Mouse (Mus musculus) CH12.LX (cell line): ENCODE measurements around the gene Dph1. TPM values are rescaled to one million over a fixed set of nuclear protein-coding genes. Genes with fewer than 3 reads are reported as not detected.

ENCODE experiments used
- DNase-seq: peaks from one replicate; pipeline ENCODE4 v3.0.0-alpha.2; 2013; ENCODE audit errors: extremely low read depth
- H3K27ac ChIP-seq: 2 replicates; pipeline ENCODE4 v1.5.1; 2012; ENCODE audit warnings: low read depth, mild to moderate bottlenecking, control low read depth, moderate library complexity; ENCODE audit not compliant: insufficient read depth
- H3K27me3 ChIP-seq: replicated peaks from 2 replicates; pipeline ENCODE3; 2012; ENCODE audit warnings: inconsistent platforms
- H3K36me3 ChIP-seq, 2 experiments: replicated peaks in 1 of 2; 2 replicates each; pipeline versions ENCODE3 to v1.6.1; 2012; ENCODE audit warnings: inconsistent platforms in 1 of 2, low read length in 1 of 2, mild to moderate bottlenecking in 1 of 2, mixed read lengths in 1 of 2, moderate library complexity in 1 of 2; ENCODE audit not compliant: control insufficient read depth in 1 of 2, insufficient read depth in 1 of 2
- H3K4me1 ChIP-seq, 2 experiments: 2 replicates each; pipeline ENCODE4 v1.6.1; 2012; ENCODE audit warnings: inconsistent platforms in 1 of 2, moderate library complexity in 1 of 2; ENCODE audit not compliant: insufficient read depth in 2 of 2, control insufficient read depth in 1 of 2
- H3K4me2 ChIP-seq: 2 replicates; pipeline ENCODE4 v1.6.1; 2012; ENCODE audit warnings: low read depth, mild to moderate bottlenecking, control low read depth; ENCODE audit not compliant: poor library complexity, insufficient read depth, severe bottlenecking
- H3K4me3 ChIP-seq, 3 experiments: fragments of 150-350 bp in 1 of 3; sonication (generic) in 1 of 3; replicated peaks in 1 of 3; 2 replicates each; pipeline versions ENCODE3 to v1.5.1; 2011 to 2012; ENCODE audit warnings: low read depth in 2 of 3, low read length in 2 of 3, mild to moderate bottlenecking in 2 of 3, moderate library complexity in 2 of 3, control low read depth in 1 of 3, improper control_type of control experiment in 1 of 3, inconsistent platforms in 1 of 3, mixed read lengths in 1 of 3; ENCODE audit not compliant: poor library complexity in 1 of 3
- H3K79me2 ChIP-seq: replicated peaks from 2 replicates; pipeline ENCODE4 v1.6.1; 2012; ENCODE audit warnings: mild to moderate bottlenecking, moderate library complexity; ENCODE audit not compliant: control insufficient read depth, poor library complexity, insufficient read depth, severe bottlenecking; ENCODE audit errors: extremely low read depth
- H3K9ac ChIP-seq: 2 replicates; pipeline ENCODE4 v1.6.1; 2012; ENCODE audit warnings: low read depth, mild to moderate bottlenecking, control low read depth, moderate library complexity; ENCODE audit not compliant: insufficient read depth
- H3K9me3 ChIP-seq: replicated peaks from 2 replicates; pipeline ENCODE3; 2012; ENCODE audit warnings: low read length, inconsistent platforms, mixed read lengths
- CHD2 ChIP-seq: IDR thresholded peaks from 2 replicates; pipeline ENCODE4 v1.6.1; 2011; ENCODE audit warnings: low read length, improper control_type of control experiment
- EP300 ChIP-seq: IDR thresholded peaks from 2 replicates; pipeline ENCODE4 v1.6.1; 2011; ENCODE audit warnings: low read length, improper control_type of control experiment
- HCFC1 ChIP-seq: IDR thresholded peaks from 2 replicates; pipeline ENCODE4 v1.6.1; 2012; ENCODE audit warnings: low read depth, mild to moderate bottlenecking, inconsistent platforms, low read length, improper control_type of control experiment
- JUN ChIP-seq: IDR thresholded peaks from 2 replicates; pipeline ENCODE4 v1.6.1; 2011; ENCODE audit warnings: low read depth, mild to moderate bottlenecking, low read length, improper control_type of control experiment, moderate library complexity; ENCODE audit not compliant: insufficient read depth
- JUND ChIP-seq: conservative IDR thresholded peaks from 2 replicates; pipeline ENCODE4 v1.6.1; 2011; ENCODE audit warnings: low read depth, low read length, improper control_type of control experiment
- MAX ChIP-seq: IDR thresholded peaks from 2 replicates; pipeline ENCODE4 v1.6.1; 2011; ENCODE audit warnings: low read length, improper control_type of control experiment
- MXI1 ChIP-seq: IDR thresholded peaks from 2 replicates; pipeline ENCODE4 v1.6.1; 2011; ENCODE audit warnings: mild to moderate bottlenecking, low read depth, low read length, improper control_type of control experiment
- NELFE ChIP-seq: IDR thresholded peaks from 2 replicates; pipeline ENCODE4 v1.6.1; 2011; ENCODE audit warnings: low read depth, low read length, improper control_type of control experiment
- PAX5 ChIP-seq: IDR thresholded peaks from 2 replicates; pipeline ENCODE4 v1.6.1; 2012; ENCODE audit warnings: low read length, inconsistent platforms, mixed read lengths
- RAD21 ChIP-seq: IDR thresholded peaks from 2 replicates; pipeline ENCODE4 v1.6.1; 2011; ENCODE audit warnings: low read depth, mild to moderate bottlenecking, low read length, improper control_type of control experiment, moderate library complexity
- RCOR1 ChIP-seq: conservative IDR thresholded peaks from 2 replicates; pipeline ENCODE4 v1.6.1; 2012; ENCODE audit warnings: low read depth, mild to moderate bottlenecking, inconsistent platforms, low read length, improper control_type of control experiment
- SMC3 ChIP-seq: IDR thresholded peaks from 2 replicates; pipeline ENCODE4 v1.6.1; 2011; ENCODE audit warnings: low read depth, low read length, improper control_type of control experiment
- USF1 ChIP-seq: IDR thresholded peaks from 2 replicates; pipeline ENCODE4 v1.6.1; 2014; ENCODE audit warnings: low read depth, mild to moderate bottlenecking, inconsistent platforms, low read length, improper control_type of control experiment
- USF2 ChIP-seq: conservative IDR thresholded peaks from 2 replicates; pipeline ENCODE4 v1.6.1; 2011; ENCODE audit warnings: low read depth, low read length, improper control_type of control experiment
- ZKSCAN1 ChIP-seq: IDR thresholded peaks from 2 replicates; pipeline ENCODE4 v1.6.1; 2012; ENCODE audit warnings: low read depth, inconsistent platforms, low read length, improper control_type of control experiment, borderline replicate concordance
- ZMIZ1 ChIP-seq: IDR thresholded peaks from 2 replicates; pipeline ENCODE4 v1.6.1; 2012; ENCODE audit warnings: low read depth, mild to moderate bottlenecking, inconsistent platforms, low read length, improper control_type of control experiment
- ZNF384 ChIP-seq: IDR thresholded peaks from 2 replicates; pipeline ENCODE4 v1.6.1; 2012; ENCODE audit warnings: low read depth, low read length, improper control_type of control experiment, inconsistent platforms
- dilution Hi-C: fragments of 300-500 bp; cut with MboI; formaldehyde crosslinking; loops from 2 replicates; pipeline ENCODE4 v1.14.3; 2020; ENCODE audit warnings: low sequenced_read_pairs; ENCODE audit not compliant: extremely low pct_unique_long_range_greater_than_20kb, extremely low pct_ligation_motif_present
- in situ Hi-C: fragments of 300-500 bp; cut with MboI; formaldehyde crosslinking; loops from 3 replicates; pipeline ENCODE4 v1.14.3; 2019; ENCODE audit warnings: low sequenced_read_pairs, low pct_ligation_motif_present, low pct_unique_long_range_greater_than_20kb, mixed read lengths
- polyA plus RNA-seq: library from polyadenylated mRNA; unstranded; fragments of >175 nt; gene quantifications from 2 replicates; pipeline ENCODE4 v1.2.1, GENCODE M21; 2012; ENCODE audit warnings: low read depth; ENCODE audit not compliant: insufficient read length
- total RNA-seq, 2 experiments: library from RNA; depleted of rRNA; stranded (reverse); fragments of 300-350 nt in 1 of 2; fragments of >200 nt in 1 of 2; gene quantifications; 2 replicates each; pipeline ENCODE4 v1.2.3; 2012 to 2014

Dph1 gene
- total and polyA plus RNA-seq, 3 experiments = 47.7 to 57.0 (median 54.7) TPM

DNA sequence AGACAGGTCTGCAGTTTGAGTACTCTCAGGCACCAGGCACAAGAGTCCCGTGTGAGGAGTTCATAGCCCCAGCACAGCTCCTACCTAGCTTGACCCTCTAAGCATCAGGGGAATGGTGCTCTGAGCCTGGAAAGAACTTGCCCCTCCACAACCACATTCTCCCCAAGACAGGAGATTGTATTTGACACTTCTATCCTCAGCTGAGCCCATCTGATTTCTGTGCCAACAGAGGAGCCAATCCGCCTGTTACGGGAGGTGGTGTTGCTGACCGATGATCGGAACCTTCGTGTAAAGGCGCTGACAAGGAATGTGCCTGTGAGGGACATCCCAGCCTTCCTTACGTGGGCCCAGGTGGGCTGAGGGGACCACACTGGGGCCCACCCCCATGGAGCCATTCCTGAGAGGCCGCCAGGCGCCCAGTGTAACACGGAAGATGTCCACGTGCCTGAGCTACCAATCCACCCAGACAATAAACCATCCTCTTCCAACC is 28.4 kb downstream of the Dph1 start:
- H3K4me2 ChIP-seq = no peak overlapping the region
- no peaks in the 10 kb centered on the region; the same call in 1 of the 2 replicates for H3K79me2 ChIP-seq
- peaks cover 26% of the 10 kb centered on the region for H3K9me3 ChIP-seq
- peaks cover 7 to 36% of the 10 kb centered on the region in 2 experiments for H3K4me1 ChIP-seq
- in situ Hi-C loops = loop anchor here (25.0 kb wide), 1 partner anchor 525 kb away; the partner anchor contains the start of gene Cluh
- no peak for DNase-seq
- no peak for TF ChIP-seq USF2
- TF ChIP-seq JUND = no peak
- TF ChIP-seq MXI1 = no peak
- no peak for TF ChIP-seq USF1
- no peak for TF ChIP-seq NELFE
- TF ChIP-seq HCFC1 = no peak
- TF ChIP-seq JUN = no peak
- TF ChIP-seq RCOR1 = no peak
- TF ChIP-seq ZNF384 = no peak
- TF ChIP-seq SMC3 = no peak
- TF ChIP-seq PAX5 = no peak
- TF ChIP-seq EP300 = no peak
- TF ChIP-seq MAX = no peak
- TF ChIP-seq RAD21 = no peak
- H3K27me3 ChIP-seq = no peaks in the 10 kb centered on the region
- dilution Hi-C loops = no loop called here
- peaks cover 56 to 97% of the 10 kb centered on the region in 2 experiments for H3K36me3 ChIP-seq
- H3K27ac ChIP-seq = no peak overlapping the region
- H3K4me3 ChIP-seq = no peak overlapping the region
- H3K9ac ChIP-seq = no peak overlapping the region

DNA sequence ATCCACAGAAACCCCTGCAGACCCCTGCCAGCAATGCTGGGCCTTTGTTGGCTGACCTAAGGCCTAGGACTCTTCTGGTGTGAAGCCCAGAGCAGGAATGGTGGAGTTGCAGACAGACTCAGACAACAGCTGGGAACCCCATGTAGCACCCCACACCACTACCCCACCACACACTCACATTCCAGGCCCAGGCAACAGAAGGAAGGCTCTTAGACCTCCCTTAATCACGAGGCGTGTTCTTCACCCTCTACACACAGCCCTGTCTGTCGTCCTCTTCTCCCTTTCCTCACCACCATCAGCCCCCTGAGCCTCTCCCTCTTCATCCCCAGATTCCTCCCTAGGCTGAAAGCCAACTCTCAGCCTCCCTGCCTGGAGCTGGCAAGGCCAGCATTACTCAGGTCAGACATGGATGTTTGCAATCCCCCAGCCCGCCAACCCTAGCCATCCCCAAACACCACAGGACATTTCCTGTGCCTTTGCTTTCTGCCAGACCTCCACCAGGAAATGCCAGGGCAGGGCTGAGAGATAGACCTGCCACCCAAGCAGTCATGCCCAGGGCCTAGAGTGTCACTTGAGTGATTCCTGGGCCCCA is 29.5 kb downstream of the Dph1 start:
- Histone ChIP-seq H3K36me3 (peaks cover 46 to 97% of the 10 kb centered on the region in 2 experiments), H3K9ac (no peak overlapping the region), H3K4me2 (no peak overlapping the region), H3K27ac (no peak overlapping the region), H3K9me3 (peaks cover 15% of the 10 kb centered on the region), H3K27me3 (no peaks in the 10 kb centered on the region), H3K4me1 (peaks cover 3 to 44% of the 10 kb centered on the region in 2 experiments; a peak in 3 of 4 replicates), H3K4me3 (no peak overlapping the region), H3K79me2 (no peaks in the 10 kb centered on the region)
- dilution Hi-C loops (no loop called here), in situ Hi-C loops (loop anchor here (25.0 kb wide), 1 partner anchor 524 kb away; the partner anchor contains the start of gene Cluh)
- TF ChIP-seq RCOR1 (no peak), NELFE (no peak), ZMIZ1 (no peak), CHD2 (no peak), ZKSCAN1 (no peak)
- DNase-seq = no peak
